Mouse (Mus musculus) MEL-GATA-1-ER (cell line): ENCODE measurements at regions not wholly inside any gene's neighbourhood (a gene's known extent, or its start where the extent isn't known, plus 50 kb on each side); places are given as distances from the start of the nearest gene placed in this dataset.

ENCODE experiments used
- DNase-seq: peaks from one replicate; pipeline ENCODE4 v3.0.0-alpha.2; 2012; ENCODE audit warnings: low read depth; ENCODE audit errors: extremely low read depth

GRCm38 (mm10) chr9:104399927-104400326, 62.4 kb upstream of the Acpp start:
- peak; percentile 73 for DNase-seq

DNA sequence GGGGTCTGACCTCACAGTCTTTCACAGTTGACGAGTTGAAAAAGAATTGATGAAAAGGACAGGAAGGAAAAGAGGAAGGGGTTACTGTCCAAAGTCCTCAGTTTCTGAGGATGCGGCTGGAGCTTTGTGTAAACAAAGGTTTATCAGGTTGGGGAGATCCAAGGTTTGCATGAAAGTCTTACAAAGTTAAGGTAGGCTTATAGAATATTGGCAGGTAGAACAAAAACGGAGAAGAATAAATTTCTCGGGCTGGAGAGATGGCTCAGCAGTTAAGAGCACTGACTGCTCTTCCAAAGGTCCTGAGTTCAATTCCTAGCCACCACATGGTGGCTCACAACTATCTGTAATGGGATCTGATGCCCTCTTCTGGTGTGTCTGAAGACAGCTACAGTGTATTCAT, 60.9 kb upstream of the Acpp start:
- peak; percentile 35 for DNase-seq

- DNase-seq: no peak
Observed at GRCm38 (mm10) chr9:104387805-104388204, 50.3 kb upstream of the Acpp start.
